Mouse (Mus musculus): Measurements from ENCODE around the gene Rap1gap2. TPM values are rescaled to one million over a fixed set of nuclear protein-coding genes. Genes with fewer than 3 reads are reported as not detected.

Gene Rap1gap2
- 10 to 100 TPM; 82.9 to 84.9 TPM for total RNA-seq (2023)

DNA sequence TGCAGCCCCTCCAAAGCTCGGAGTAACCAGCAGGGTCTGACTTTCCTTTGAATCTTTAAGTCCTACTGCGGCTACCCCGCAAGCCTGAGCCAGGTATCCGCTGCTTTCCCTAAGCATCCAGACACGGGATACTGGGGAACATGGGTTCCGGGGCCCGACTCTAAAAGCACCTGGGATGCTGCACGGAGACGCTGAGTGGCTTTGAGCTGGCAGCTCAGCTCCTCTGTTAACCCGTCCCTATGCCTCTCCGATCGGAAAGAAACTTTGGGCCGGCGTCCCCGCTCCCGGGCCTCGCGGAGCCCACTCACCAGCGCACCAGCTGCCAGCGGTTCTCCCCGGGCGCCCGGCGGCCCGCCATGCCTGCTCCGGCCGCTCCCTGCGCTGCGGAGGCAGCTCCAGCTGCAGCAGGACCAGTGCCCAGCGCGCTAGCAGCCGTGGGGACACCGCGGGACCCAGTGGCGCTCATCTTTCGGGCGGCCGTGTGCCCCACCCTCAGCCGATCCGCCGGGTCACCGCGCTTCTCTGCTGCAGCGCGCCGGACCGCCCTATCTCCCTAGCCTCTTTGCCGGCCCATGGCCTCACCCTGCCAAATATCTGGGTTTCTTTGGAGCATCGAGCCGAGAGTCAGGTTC lies at the start of gene Rap1gap2:
TSS of gene Rap1gap2 (minus strand) at position 371 of the 632 bp plus-strand sequence.

GRCm38 (mm10) chr11:74649095-74649646 lies 38.5 kb upstream of the Rap1gap2 start, which contains the start of gene Cluh:
Gene Cluh, plus strand, starts transcription at chr11:74649495.

DNA sequence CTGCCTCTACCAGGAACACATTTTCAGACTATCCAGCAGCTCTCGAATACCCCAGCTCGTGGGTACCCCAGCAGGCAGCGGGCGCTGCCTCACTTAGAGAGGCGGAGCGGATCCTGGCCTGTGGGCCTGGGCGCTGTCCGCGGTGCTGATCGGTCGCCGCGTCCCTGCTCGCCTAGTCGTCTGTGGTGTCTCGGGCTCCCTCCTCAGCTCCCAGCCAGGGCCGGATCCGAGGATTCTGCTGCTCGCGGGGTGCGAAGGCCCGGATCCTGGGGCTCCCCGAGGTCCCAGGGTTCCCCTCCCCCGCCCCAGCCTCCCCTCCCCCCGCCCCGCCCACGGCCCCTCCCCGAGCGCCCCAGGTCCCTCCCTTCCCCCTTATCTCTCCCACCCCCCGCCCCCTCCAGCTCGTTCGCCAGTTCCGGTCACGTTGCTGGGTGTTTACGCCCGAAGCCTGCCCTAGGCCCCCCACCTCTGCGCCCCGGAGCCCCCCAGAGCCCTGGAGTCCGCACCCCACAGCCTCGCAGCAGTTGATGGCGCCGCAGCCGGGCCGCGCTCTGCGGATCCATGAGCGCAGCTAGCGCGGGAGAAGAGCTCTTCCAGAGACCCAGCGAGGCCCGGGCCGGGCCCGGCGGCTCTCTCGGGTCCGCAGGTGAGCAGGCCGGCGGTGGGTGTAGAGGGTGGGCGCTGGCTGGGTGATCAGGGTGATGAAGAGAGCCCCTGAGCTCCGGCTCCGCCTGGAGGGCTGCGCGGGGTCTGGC lies 8.7 kb upstream of the Rap1gap2 start, which contains the start of gene Ccdc92b:
TSS of gene Ccdc92b (plus strand) at position 405 of the 755 bp plus-strand sequence.

GRCm38 (mm10) chr11:74361769-74362168 lies 248.9 kb downstream of the Rap1gap2 start, which contains the start of gene Olfr412:
Gene Olfr412, plus strand, starts transcription at chr11:74362069.

DNA sequence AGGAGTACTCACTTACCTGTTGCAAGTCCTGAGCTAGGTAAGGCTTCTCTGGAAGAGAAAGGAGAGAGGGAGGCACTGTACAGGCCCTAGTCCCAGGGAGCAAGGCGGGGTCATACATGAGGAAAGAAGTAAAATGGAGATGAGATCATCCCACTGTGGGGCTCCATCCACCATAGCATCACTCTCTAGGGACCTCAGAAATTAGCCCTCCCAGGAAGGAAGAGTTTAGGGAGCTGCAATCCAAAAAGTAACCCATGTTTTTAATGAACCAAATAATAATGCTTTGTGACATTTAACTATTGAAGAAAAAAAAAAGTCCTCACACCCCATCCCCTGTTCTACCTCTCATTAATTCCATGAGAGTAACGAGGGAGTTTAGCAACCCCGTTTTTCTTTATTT lies 258.2 kb downstream of the Rap1gap2 start, which contains the start of gene Olfr411:
TSS of gene Olfr411 (minus strand) at position 101 of the 400 bp plus-strand sequence.

GRCm38 (mm10) chr11:74337931-74338330 lies 272.8 kb downstream of the Rap1gap2 start, which contains the start of gene Olfr410:
Gene Olfr410, minus strand, starts transcription at chr11:74338031.

Other genes with a start within 250 kb of the Rap1gap2 start
- gene Olfr412, start 248.8 kb downstream of the Rap1gap2 start, total RNA-seq (2023), result not detected
- gene Ccdc92b, start 8.7 kb upstream of the Rap1gap2 start, total RNA-seq (2023), result under 1 TPM; 0.09 to 0.35 TPM
- gene Cluh, start 38.6 kb upstream of the Rap1gap2 start, total RNA-seq (2023), result 10 to 100 TPM; 18.7 to 19.6 TPM
- 10 to 100 TPM; 89.5 to 96.1 TPM for gene Pafah1b1, start 113.8 kb upstream of the Rap1gap2 start, total RNA-seq (2023)
- 10 to 100 TPM in 1 of 2 experiments, 1 to 10 TPM in 1; 9.7 to 10.7 TPM for gene Mettl16, start 159.9 kb upstream of the Rap1gap2 start, total RNA-seq (2023)
- gene Mnt, start 220.0 kb upstream of the Rap1gap2 start, total RNA-seq (2023), result 10 to 100 TPM; 30.1 to 34.6 TPM